Mouse (Mus musculus): ENCODE measurements around the gene Smyd1.

Smyd1 gene

GRCm38 (mm10) chr6:71211917-71212316 is 110.1 kb downstream of the Smyd1 start:
- in situ Hi-C loops (cut with MboI, MseI) = no loop called here

- in situ Hi-C loops (cut with MboI, MseI) = loop anchor here (10.0 kb wide), 1 partner anchor 224 kb away; no protein-coding TSS in a partner anchor
Observed at GRCm38 (mm10) chr6:71208691-71209090, 113.3 kb downstream of the Smyd1 start.

- in situ Hi-C loops (cut with MboI, MseI) = loop anchor here (10.0 kb wide), 1 partner anchor 219 kb away; no protein-coding TSS in a partner anchor
Observed at GRCm38 (mm10) chr6:71204166-71204565, 117.9 kb downstream of the Smyd1 start.

- in situ Hi-C loops (cut with MboI, MseI) = loop anchor here (10.0 kb wide), 1 partner anchor 219 kb away; no protein-coding TSS in a partner anchor
Observed at GRCm38 (mm10) chr6:71203674-71204073, 118.4 kb downstream of the Smyd1 start.

- in situ Hi-C loops (cut with MboI, MseI) = loop anchor here (10.0 kb wide), 1 partner anchor 217 kb away; no protein-coding TSS in a partner anchor
Observed at GRCm38 (mm10) chr6:71201925-71202324, 120.1 kb downstream of the Smyd1 start.

- in situ Hi-C loops (cut with MboI, MseI) = loop anchor here (10.0 kb wide), 1 partner anchor 215 kb away; no protein-coding TSS in a partner anchor
Observed at GRCm38 (mm10) chr6:71199612-71200011, 122.4 kb downstream of the Smyd1 start, which contains the start of gene Fabp1. Gene Fabp1 (plus strand): TSS chr6:71199827.

- in situ Hi-C loops (cut with MboI, MseI) = no loop called here
Observed at GRCm38 (mm10) chr6:71197636-71198535, 124.1 kb downstream of the Smyd1 start.

GRCm38 (mm10) chr6:71196107-71196506 is 125.9 kb downstream of the Smyd1 start:
- in situ Hi-C loops (cut with MboI, MseI) = no loop called here

GRCm38 (mm10) chr6:71193151-71193740 is 128.8 kb downstream of the Smyd1 start:
- in situ Hi-C loops (cut with MboI, MseI) = no loop called here

- in situ Hi-C loops (cut with MboI, MseI) = no loop called here
Observed at GRCm38 (mm10) chr6:71190501-71190900, 131.5 kb downstream of the Smyd1 start.

- in situ Hi-C loops (cut with MboI, MseI) = no loop called here
Observed at GRCm38 (mm10) chr6:71189578-71189977, 132.5 kb downstream of the Smyd1 start.

GRCm38 (mm10) chr6:71184941-71185604 is 137.0 kb downstream of the Smyd1 start:
- in situ Hi-C loops (cut with MboI, MseI) = no loop called here

- in situ Hi-C loops (cut with MboI, MseI) = no loop called here
Observed at GRCm38 (mm10) chr6:71180596-71180995, 141.4 kb downstream of the Smyd1 start.

GRCm38 (mm10) chr6:71172812-71173580 is 149.0 kb downstream of the Smyd1 start:
- in situ Hi-C loops (cut with MboI, MseI) = no loop called here

- in situ Hi-C loops (cut with MboI, MseI) = loop anchor here (10.0 kb wide), 1 partner anchor 638 kb away; no protein-coding TSS in a partner anchor
Observed at GRCm38 (mm10) chr6:71166551-71167169, 155.4 kb downstream of the Smyd1 start.

- in situ Hi-C loops (cut with MboI, MseI) = loop anchor here (10.0 kb wide), 1 partner anchor 640 kb away; no protein-coding TSS in a partner anchor
Observed at GRCm38 (mm10) chr6:71164394-71164793, 157.6 kb downstream of the Smyd1 start.
